Mouse (Mus musculus) heart, embryonic 13.5 days (tissue): ENCODE data around the gene Dis3l2. TPM values are rescaled to one million over a fixed set of nuclear protein-coding genes. Genes with fewer than 3 reads are reported as not detected.

ENCODE experiments used
- ATAC-seq: fragments of 200-750 bp; cut with Nextera tagmentation; 2 replicates; pipeline ENCODE4 v1.8.0; 2017; ENCODE audit warnings: moderate TSS enrichment; ENCODE audit not compliant: insufficient number of reproducible peaks, low FRiP score, low TSS enrichment; ENCODE audit errors: extremely low read depth
- H3K27ac ChIP-seq: fragments of 300-500 bp; sonication (generic); replicated peaks from 2 replicates; pipeline ENCODE4 v1.5.1; 2015; ENCODE audit warnings: moderate library complexity, mild to moderate bottlenecking, inconsistent platforms
- H3K27me3 ChIP-seq: fragments of 300-500 bp; sonication (generic); replicated peaks from 2 replicates; pipeline ENCODE4 v1.6.1; 2015; ENCODE audit warnings: mild to moderate bottlenecking, inconsistent platforms
- H3K36me3 ChIP-seq: fragments of 300-500 bp; sonication (generic); 2 replicates; pipeline ENCODE4 v1.6.1; 2015; ENCODE audit warnings: mild to moderate bottlenecking, inconsistent platforms
- H3K4me1 ChIP-seq: fragments of 300-500 bp; sonication (generic); 2 replicates; pipeline ENCODE4 v1.6.1; 2015; ENCODE audit warnings: inconsistent platforms
- H3K4me2 ChIP-seq: fragments of 300-500 bp; sonication (generic); 2 replicates; pipeline ENCODE4 v1.6.1; 2015; ENCODE audit warnings: inconsistent platforms, mild to moderate bottlenecking, moderate library complexity
- H3K4me3 ChIP-seq: fragments of 300-500 bp; sonication (generic); 2 replicates; pipeline ENCODE4 v1.5.1; 2015; ENCODE audit warnings: moderate library complexity, mild to moderate bottlenecking, inconsistent platforms
- H3K9ac ChIP-seq: fragments of 300-500 bp; sonication (generic); 2 replicates; pipeline ENCODE4 v1.6.1; 2015; ENCODE audit warnings: inconsistent platforms, mild to moderate bottlenecking, moderate library complexity
- H3K9me3 ChIP-seq: fragments of 300-500 bp; sonication (generic); 2 replicates; pipeline ENCODE4 v1.6.1; 2016; ENCODE audit warnings: inconsistent platforms
- WGBS: fragments of 180-500 bp; shearing (Covaris S2); methylation state at CpG from one replicate; pipeline ENCODE4 v1.1.7; 2015; ENCODE audit warnings: mixed read lengths; 5-methylcytosine and 5-hydroxymethylcytosine counted together
- polyA plus RNA-seq: library from polyadenylated mRNA; unstranded; fragments of >200 nt; fragmentation: Nextera tagmentation; extraction: Ambion mirVana; gene quantifications from 2 replicates; pipeline ENCODE4 v1.2.1, GENCODE M21; 2015

The Dis3l2 gene
- polyA plus RNA-seq, 1 experiment from 2014 or later = 15.0 TPM

- H3K4me1 ChIP-seq = peaks cover 19% of the 10 kb centered on the region
- no peaks in the 10 kb centered on the region for H3K9me3 ChIP-seq
- ATAC-seq = no peak
- H3K27me3 ChIP-seq = no peaks in the 10 kb centered on the region
- peaks cover 5% of the 10 kb centered on the region; the same call in 1 of the 2 replicates for H3K36me3 ChIP-seq
- H3K4me2 ChIP-seq = no peak overlapping the region
- WGBS = 17% methylated on average over 3 of the region's 3 CpGs
- H3K9ac ChIP-seq = no peak overlapping the region
- H3K4me3 ChIP-seq = no peak overlapping the region
- H3K27ac ChIP-seq = no peak overlapping the region
Observed at GRCm38 (mm10) chr1:87041119-87041518, 337.5 kb downstream of the Dis3l2 start.

DNA sequence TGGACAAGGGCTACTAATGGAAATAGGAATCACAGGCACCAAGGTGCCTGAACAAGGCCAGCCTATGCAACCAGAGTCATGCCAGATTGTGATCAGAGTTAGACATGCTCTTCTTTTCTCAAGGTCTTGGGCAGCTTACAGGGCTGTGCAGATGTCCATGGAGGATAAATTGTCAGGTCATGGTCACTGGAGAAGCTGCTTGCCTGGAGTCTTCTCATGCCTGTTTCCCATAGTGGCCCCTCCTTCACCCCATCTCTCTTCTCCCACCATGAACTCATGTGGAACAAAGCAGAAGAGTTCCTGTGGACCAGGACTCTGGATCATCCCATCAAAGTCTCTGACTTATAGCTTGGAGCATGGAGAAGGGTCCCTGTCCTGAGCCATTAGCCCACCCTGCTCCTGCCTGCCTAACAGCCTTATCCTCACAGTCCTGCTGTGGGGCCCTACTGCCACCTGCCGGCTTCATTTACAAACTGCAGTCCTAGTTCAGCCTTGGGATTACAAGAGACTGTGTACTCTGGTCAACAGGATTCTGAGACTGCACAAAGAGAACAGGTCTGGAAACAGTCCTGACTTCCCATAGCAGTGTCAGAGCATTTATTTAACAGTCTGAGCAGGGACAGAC, 338.3 kb downstream of the Dis3l2 start:
- 0% methylated on average over 1 of the region's 1 CpGs for WGBS
- no peak overlapping the region for H3K27ac ChIP-seq
- peaks cover 11% of the 10 kb centered on the region for H3K4me1 ChIP-seq
- no peaks in the 10 kb centered on the region for H3K9me3 ChIP-seq
- H3K27me3 ChIP-seq = no peaks in the 10 kb centered on the region
- no peak overlapping the region for H3K4me3 ChIP-seq
- H3K9ac ChIP-seq = no peak overlapping the region
- ATAC-seq = no peak
- no peak overlapping the region for H3K4me2 ChIP-seq
- H3K36me3 ChIP-seq = peaks cover 9% of the 10 kb centered on the region; the same call in 1 of the 2 replicates

- Histone ChIP-seq H3K9me3 (no peaks in the 10 kb centered on the region), H3K4me3 (no peak overlapping the region), H3K27me3 (no peaks in the 10 kb centered on the region), H3K9ac (no peak overlapping the region), H3K4me2 (no peak overlapping the region), H3K27ac (no peak overlapping the region), H3K4me1 (peaks cover 3% of the 10 kb centered on the region; the same call in 1 of the 2 replicates), H3K36me3 (peaks cover 17% of the 10 kb centered on the region)
- WGBS = 61% methylated on average over 3 of the region's 3 CpGs
- no peak for ATAC-seq
Observed at GRCm38 (mm10) chr1:87050072-87050471, 346.5 kb downstream of the Dis3l2 start.

GRCm38 (mm10) chr1:87050700-87051099, 347.1 kb downstream of the Dis3l2 start:
- H3K4me2 ChIP-seq = no peak overlapping the region
- WGBS = 69% methylated on average over 1 of the region's 1 CpGs
- H3K36me3 ChIP-seq = peaks cover 12% of the 10 kb centered on the region
- peaks cover 3% of the 10 kb centered on the region; the same call in 1 of the 2 replicates for H3K4me1 ChIP-seq
- no peaks in the 10 kb centered on the region for H3K27me3 ChIP-seq
- no peak overlapping the region for H3K9ac ChIP-seq
- ATAC-seq = no peak
- no peaks in the 10 kb centered on the region for H3K9me3 ChIP-seq
- no peak overlapping the region for H3K4me3 ChIP-seq
- H3K27ac ChIP-seq = no peak overlapping the region

DNA sequence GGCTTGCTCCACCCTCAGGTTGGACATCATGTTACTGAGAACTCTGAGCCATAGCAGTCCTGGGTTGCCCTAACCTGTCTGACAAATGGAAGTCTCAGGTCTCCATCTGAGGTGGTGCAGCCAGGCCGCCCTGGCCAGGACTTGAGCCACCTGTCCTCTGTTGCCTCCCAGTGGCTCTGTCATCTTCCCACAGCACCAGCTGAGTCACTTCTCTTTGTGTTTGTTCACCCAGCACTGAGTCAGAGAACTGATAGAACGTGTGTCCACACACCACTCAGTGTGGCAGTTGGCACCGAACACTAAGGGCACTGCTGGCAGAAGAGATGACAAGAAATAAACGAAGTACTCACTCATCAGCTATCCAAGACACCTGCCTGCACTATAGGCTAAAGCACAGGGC, 347.8 kb downstream of the Dis3l2 start:
- Histone ChIP-seq H3K4me3 (no peak overlapping the region), H3K9ac (no peak overlapping the region), H3K4me1 (peaks cover 3% of the 10 kb centered on the region; the same call in 1 of the 2 replicates), H3K9me3 (no peaks in the 10 kb centered on the region), H3K4me2 (no peak overlapping the region), H3K27ac (no peak overlapping the region), H3K36me3 (peaks cover 10% of the 10 kb centered on the region), H3K27me3 (no peaks in the 10 kb centered on the region)
- ATAC-seq = no peak
- WGBS = 75% methylated on average over 4 of the region's 4 CpGs

DNA sequence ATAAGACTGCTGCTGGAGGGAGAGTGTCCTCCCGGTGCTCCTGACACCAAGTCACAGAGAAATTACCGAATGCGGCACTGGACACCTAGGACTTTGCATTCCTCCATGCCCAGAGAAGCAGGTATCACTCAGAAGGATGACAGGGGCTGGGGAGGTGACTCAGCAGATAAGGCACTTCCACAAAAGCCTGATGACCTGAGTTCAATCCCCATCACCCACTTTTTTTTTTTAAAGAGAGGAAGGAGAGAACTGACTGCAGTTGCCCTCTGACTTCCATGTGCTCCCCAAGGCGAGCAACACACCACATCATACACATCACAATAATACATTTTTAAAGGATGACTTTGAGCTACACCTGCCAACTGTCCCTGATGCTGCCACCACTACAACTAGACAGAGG, 353.5 kb downstream of the Dis3l2 start:
- H3K4me1 ChIP-seq = peaks cover 3% of the 10 kb centered on the region; the same call in 1 of the 2 replicates
- no peak for ATAC-seq
- no peak overlapping the region for H3K4me2 ChIP-seq
- H3K9me3 ChIP-seq = no peaks in the 10 kb centered on the region
- no peaks in the 10 kb centered on the region for H3K36me3 ChIP-seq
- WGBS = 63% methylated on average over 4 of the region's 4 CpGs
- no peak overlapping the region for H3K27ac ChIP-seq
- no peak overlapping the region for H3K9ac ChIP-seq
- no peak overlapping the region for H3K4me3 ChIP-seq
- no peaks in the 10 kb centered on the region for H3K27me3 ChIP-seq

- 70% methylated on average over 8 of the region's 8 CpGs for WGBS
- no peak overlapping the region for H3K4me3 ChIP-seq
Observed at GRCm38 (mm10) chr1:87059042-87059665, 355.5 kb downstream of the Dis3l2 start.

DNA sequence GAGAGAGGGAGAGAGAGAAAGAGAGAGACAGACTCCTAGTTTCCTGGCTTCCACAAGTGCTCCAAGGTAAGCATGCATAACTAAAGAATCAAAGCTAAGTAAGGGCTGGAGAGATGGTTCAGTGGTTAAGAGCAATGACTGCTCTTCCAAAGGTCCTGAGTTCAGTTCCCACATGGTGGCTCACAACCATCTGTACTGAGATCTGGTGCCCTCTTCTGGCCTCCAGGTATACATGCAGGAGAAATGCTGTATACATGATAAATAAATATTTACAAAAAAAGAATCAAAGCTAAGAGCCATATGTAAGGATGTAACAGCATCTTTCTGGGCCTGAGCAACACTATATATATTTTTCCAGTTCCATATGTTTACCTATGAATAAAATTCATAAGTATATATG, 357.3 kb downstream of the Dis3l2 start:
- H3K4me1 ChIP-seq = no peaks in the 10 kb centered on the region
- H3K4me3 ChIP-seq = no peak overlapping the region
- no peak overlapping the region for H3K27ac ChIP-seq
- no peaks in the 10 kb centered on the region for H3K36me3 ChIP-seq
- no peaks in the 10 kb centered on the region for H3K27me3 ChIP-seq
- ATAC-seq = no peak
- H3K9me3 ChIP-seq = no peaks in the 10 kb centered on the region
- no peak overlapping the region for H3K4me2 ChIP-seq
- H3K9ac ChIP-seq = no peak overlapping the region

More at GRCm38 (mm10) chr1:87059042-87059665, 355.5 kb downstream of the Dis3l2 start:
- H3K9me3 ChIP-seq = no peaks in the 10 kb centered on the region
- no peak overlapping the region for H3K9ac ChIP-seq
- no peak overlapping the region for H3K4me2 ChIP-seq
- H3K36me3 ChIP-seq = no peaks in the 10 kb centered on the region
- H3K27me3 ChIP-seq = no peaks in the 10 kb centered on the region
- H3K27ac ChIP-seq = no peak overlapping the region
- no peak for ATAC-seq
- no peaks in the 10 kb centered on the region for H3K4me1 ChIP-seq

GRCm38 (mm10) chr1:87070720-87071119, 367.1 kb downstream of the Dis3l2 start:
- Histone ChIP-seq H3K27me3 (no peaks in the 10 kb centered on the region), H3K36me3 (no peaks in the 10 kb centered on the region), H3K9ac (no peak overlapping the region), H3K4me1 (peaks cover 4% of the 10 kb centered on the region; the same call in 1 of the 2 replicates), H3K9me3 (no peaks in the 10 kb centered on the region), H3K4me3 (no peak overlapping the region), H3K27ac (no peak overlapping the region), H3K4me2 (no peak overlapping the region)
- 37% methylated on average over 16 of the region's 16 CpGs for WGBS
- ATAC-seq = no peak

DNA sequence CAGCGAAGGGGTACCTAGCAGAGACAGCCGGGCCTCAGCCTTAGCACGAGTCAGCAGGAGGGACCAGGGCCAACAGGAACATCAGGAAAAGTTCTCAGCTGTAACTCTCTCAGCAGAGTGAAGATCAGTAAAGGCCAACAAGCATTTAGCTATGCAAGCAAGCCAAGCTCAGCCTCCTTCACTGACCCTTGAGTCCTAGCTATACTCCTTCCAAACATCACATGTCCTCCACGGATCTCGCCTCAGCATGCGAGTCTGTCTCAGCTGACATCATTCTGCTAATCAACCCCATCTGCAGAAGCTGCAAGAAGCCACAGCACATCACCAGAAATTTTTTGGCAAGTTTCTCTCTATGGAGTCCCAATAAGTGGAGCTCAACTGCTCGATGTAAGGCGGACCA, 370.2 kb downstream of the Dis3l2 start:
- Histone ChIP-seq H3K4me2 (no peak overlapping the region), H3K27ac (no peak overlapping the region), H3K27me3 (no peaks in the 10 kb centered on the region), H3K36me3 (no peaks in the 10 kb centered on the region), H3K4me3 (no peak overlapping the region), H3K4me1 (no peaks in the 10 kb centered on the region), H3K9me3 (no peaks in the 10 kb centered on the region), H3K9ac (no peak overlapping the region)
- 78% methylated on average over 8 of the region's 8 CpGs for WGBS
- ATAC-seq = no peak

DNA sequence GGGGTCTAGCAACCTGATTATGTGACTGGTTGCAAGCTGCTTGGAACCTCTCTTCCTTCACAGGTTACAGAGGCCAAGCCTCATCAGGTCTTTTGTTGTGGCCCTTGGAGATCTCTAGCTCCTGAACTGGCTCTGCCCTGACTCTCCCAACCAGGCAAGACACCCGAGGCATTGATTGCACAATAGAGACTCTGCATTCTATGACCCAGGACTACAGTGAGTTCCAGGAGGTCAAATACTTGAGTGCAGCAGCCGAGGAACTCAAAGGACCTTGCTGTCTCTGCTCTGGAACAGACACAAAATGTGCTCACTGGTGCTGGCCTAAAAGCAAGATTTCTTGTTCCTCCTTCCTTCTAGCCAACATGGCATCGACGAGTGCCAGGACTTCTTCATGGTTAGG, 382.6 kb downstream of the Dis3l2 start:
- WGBS = 68% methylated on average over 4 of the region's 4 CpGs
- ATAC-seq = no peak
- no peak overlapping the region for H3K4me2 ChIP-seq
- H3K36me3 ChIP-seq = no peaks in the 10 kb centered on the region
- no peak overlapping the region for H3K9ac ChIP-seq
- H3K4me1 ChIP-seq = no peaks in the 10 kb centered on the region
- H3K27me3 ChIP-seq = peaks cover 7% of the 10 kb centered on the region; the same call in 1 of the 2 replicates
- H3K4me3 ChIP-seq = no peak overlapping the region
- no peaks in the 10 kb centered on the region for H3K9me3 ChIP-seq
- no peak overlapping the region for H3K27ac ChIP-seq

GRCm38 (mm10) chr1:87086964-87087363, 383.4 kb downstream of the Dis3l2 start:
- no peak overlapping the region for H3K9ac ChIP-seq
- no peak for ATAC-seq
- no peak overlapping the region for H3K4me3 ChIP-seq
- H3K9me3 ChIP-seq = no peaks in the 10 kb centered on the region
- no peak overlapping the region for H3K4me2 ChIP-seq
- H3K4me1 ChIP-seq = no peaks in the 10 kb centered on the region
- H3K27ac ChIP-seq = no peak overlapping the region
- peaks cover 7% of the 10 kb centered on the region; the same call in 1 of the 2 replicates for H3K27me3 ChIP-seq
- 62% methylated on average over 17 of the region's 17 CpGs for WGBS
- no peaks in the 10 kb centered on the region for H3K36me3 ChIP-seq
